Mouse (Mus musculus): Measurements from ENCODE around the gene Btbd18.
"Not testable (repeated sequence)": the region's sequence is repeated elsewhere in the genome, so short reads cannot be mapped to it uniquely, and the experiment has no call there.

The Btbd18 gene

GRCm38 (mm10) chr2:84647051-84647568 lies 11.8 kb upstream of the Btbd18 start:
- no peak for DNase-seq (ENCODE audit: low read depth)

- DNase-seq (ENCODE audit: low read depth): no peak
Observed at GRCm38 (mm10) chr2:84648369-84648768, 10.5 kb upstream of the Btbd18 start.

GRCm38 (mm10) chr2:84649674-84650073 lies 9.2 kb upstream of the Btbd18 start:
- no peak for DNase-seq (ENCODE audit: low read depth)

- peak; percentile 70 for DNase-seq (ENCODE audit: low read depth)
Observed at GRCm38 (mm10) chr2:84650464-84651195, 8.2 kb upstream of the Btbd18 start, which contains the start of gene Ctnnd1. Ctnnd1 (minus strand) TSS chr2:84650765.

- no peak for DNase-seq (ENCODE audit: low read depth)
Observed at GRCm38 (mm10) chr2:84653354-84653753, 5.5 kb upstream of the Btbd18 start.

- DNase-seq (ENCODE audit: low read depth): no peak
Observed at GRCm38 (mm10) chr2:84655864-84656263, 3.0 kb upstream of the Btbd18 start.

- no peak for DNase-seq (ENCODE audit: low read depth)
Observed at GRCm38 (mm10) chr2:84660253-84660652, 1.4 kb downstream of the Btbd18 start.

- DNase-seq (ENCODE audit: low read depth): peak; percentile 69
Observed at GRCm38 (mm10) chr2:84662866-84663265, 4.0 kb downstream of the Btbd18 start.

GRCm38 (mm10) chr2:84666081-84666480 lies 7.2 kb downstream of the Btbd18 start:
- DNase-seq (ENCODE audit: low read depth): no peak

- no peak for DNase-seq (ENCODE audit: low read depth)
Observed at GRCm38 (mm10) chr2:84669828-84670568, 11.1 kb downstream of the Btbd18 start.

- DNase-seq (ENCODE audit: low read depth): peak; percentile 87
Observed at GRCm38 (mm10) chr2:84670569-84670933, 11.7 kb downstream of the Btbd18 start, which contains the start of gene Selenoh. Selenoh (minus strand) TSS chr2:84670770.

- not testable (repeated sequence) for DNase-seq (ENCODE audit: low read depth)
Observed at GRCm38 (mm10) chr2:84671535-84671934, 12.7 kb downstream of the Btbd18 start.

- DNase-seq (ENCODE audit: low read depth): no peak
Observed at GRCm38 (mm10) chr2:84677270-84677967, 18.5 kb downstream of the Btbd18 start.

- DNase-seq (ENCODE audit: low read depth): peak; percentile 99
Observed at GRCm38 (mm10) chr2:84677968-84678880, 19.3 kb downstream of the Btbd18 start, which contains the start of the genes Gm28635 and Med19. Gm28635 (minus strand) TSS chr2:84678041. Med19 (plus strand) TSS chr2:84678402.

- DNase-seq (ENCODE audit: low read depth): no peak
Observed at GRCm38 (mm10) chr2:84679016-84679415, 20.1 kb downstream of the Btbd18 start, which contains the start of gene Tmx2. Tmx2 (minus strand) TSS chr2:84679140.

- no peak for DNase-seq (ENCODE audit: low read depth)
Observed at GRCm38 (mm10) chr2:84682605-84683183, 23.8 kb downstream of the Btbd18 start.

GRCm38 (mm10) chr2:84688080-84688844 lies 29.4 kb downstream of the Btbd18 start:
- no peak for DNase-seq (ENCODE audit: low read depth)

- no peak for DNase-seq (ENCODE audit: low read depth)
Observed at GRCm38 (mm10) chr2:84690050-84690449, 31.2 kb downstream of the Btbd18 start.

- no peak for DNase-seq (ENCODE audit: low read depth)
Observed at GRCm38 (mm10) chr2:84695007-84695695, 36.3 kb downstream of the Btbd18 start.

Data from c-Kit-positive CD71-negative TER-119-negative erythroid progenitor cells, embryonic 14.5 days (primary cell).